Mouse (Mus musculus) fibroblast of lung, adult 2 months (primary cell): ENCODE data around the gene Ptprg.

Experiments used
- DNase-seq: peaks from one replicate; pipeline ENCODE4 v3.0.0-alpha.2; 2011; ENCODE audit warnings: low read depth

Ptprg gene

GRCm38 (mm10) chr14:11619606-11620005 lies 66.3 kb downstream of the Ptprg start:
- DNase-seq: no peak

GRCm38 (mm10) chr14:11620314-11620713 lies 67.0 kb downstream of the Ptprg start:
- no peak for DNase-seq

GRCm38 (mm10) chr14:11620962-11621568 lies 67.7 kb downstream of the Ptprg start:
- no peak for DNase-seq

DNA sequence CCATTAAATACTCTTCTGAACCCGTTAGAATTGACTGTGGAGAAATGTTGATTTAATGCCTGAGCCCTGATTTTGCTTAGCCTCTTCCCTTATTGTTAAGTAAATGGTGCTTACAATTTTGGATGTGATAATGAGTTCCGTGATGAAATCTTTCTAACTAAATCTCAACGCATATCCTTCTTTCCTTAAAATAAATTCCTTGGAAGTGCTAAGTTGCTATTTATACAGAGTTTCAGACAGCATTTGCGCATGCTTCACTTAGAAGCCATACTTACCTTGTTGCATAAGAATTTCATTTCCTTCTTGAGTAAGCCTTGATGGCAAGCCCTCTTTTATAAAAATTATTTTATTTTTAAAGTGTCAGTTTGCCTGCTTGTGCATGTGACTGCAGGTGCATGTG lies 70.2 kb downstream of the Ptprg start:
- no peak for DNase-seq

- DNase-seq: no peak
These were observed 77.4 kb downstream of the Ptprg start for GRCm38 (mm10) chr14:11630736-11631135.

DNA sequence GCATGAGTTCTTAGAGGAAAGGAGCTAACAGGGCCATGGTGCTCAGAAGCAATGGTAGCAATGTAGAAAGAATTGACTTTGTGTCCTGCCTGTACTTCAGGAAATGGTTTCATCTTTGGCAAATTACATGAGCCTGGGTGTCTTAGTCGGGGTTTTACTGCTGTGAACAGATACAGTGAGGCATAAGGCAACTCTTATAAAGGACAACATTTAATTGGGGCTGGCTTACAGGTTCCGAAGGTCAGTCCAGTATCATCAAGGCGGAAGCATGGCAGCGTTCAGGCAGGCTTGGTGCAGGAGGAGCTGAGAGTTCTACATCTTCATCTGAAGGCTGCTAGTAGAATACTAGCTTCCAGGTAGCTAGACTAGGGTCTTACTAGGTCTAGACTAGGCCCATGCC lies 78.2 kb downstream of the Ptprg start:
- DNase-seq: no peak

DNA sequence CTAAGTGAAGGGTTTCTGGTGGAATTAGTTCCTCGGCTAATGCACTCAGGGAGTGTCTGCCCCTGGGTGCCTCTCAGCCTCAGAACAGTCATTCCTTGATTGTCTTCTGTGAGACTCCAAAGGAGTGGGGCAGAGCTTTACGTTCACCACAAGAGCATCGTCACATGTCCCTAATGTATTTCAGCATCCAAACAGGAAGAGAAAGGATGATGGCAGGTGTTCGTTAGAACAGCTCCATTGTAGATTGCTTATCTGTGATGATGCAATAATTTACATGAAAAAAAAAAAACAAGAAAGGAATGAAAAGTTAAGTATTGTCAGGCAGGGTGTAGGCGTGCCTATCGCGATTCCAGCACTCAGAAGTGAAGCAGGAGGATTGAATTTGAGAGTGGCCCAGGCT lies 84.3 kb downstream of the Ptprg start:
- no peak for DNase-seq

- no peak for DNase-seq
These were observed 86.0 kb downstream of the Ptprg start for GRCm38 (mm10) chr14:11639366-11639765.

GRCm38 (mm10) chr14:11640372-11640771 lies 87.0 kb downstream of the Ptprg start:
- no peak for DNase-seq

GRCm38 (mm10) chr14:11640996-11641395 lies 87.7 kb downstream of the Ptprg start:
- peak; percentile 4 for DNase-seq

DNA sequence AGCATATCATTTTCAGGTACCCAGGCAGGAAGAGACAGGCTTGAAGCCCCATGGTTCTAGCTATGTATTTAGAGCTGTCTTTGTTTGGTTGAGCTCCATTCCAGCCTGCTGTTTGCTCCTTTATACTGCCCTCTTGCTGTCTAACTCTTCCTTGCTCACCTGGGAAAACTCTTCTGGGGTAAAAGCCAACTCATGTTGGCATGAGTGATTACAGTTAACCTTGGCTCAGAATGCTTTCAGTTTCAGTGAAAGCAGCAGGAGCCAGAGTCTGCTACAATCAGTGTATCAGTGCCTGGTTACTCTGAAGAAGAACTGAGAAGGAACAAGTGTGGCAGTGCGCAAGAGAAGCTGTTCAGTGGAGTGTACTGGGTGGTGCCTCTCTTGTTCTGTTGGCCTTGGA lies 89.6 kb downstream of the Ptprg start:
- peak; percentile 22 for DNase-seq

GRCm38 (mm10) chr14:11657374-11657773 lies 104.0 kb downstream of the Ptprg start:
- DNase-seq: peak; percentile 18

DNA sequence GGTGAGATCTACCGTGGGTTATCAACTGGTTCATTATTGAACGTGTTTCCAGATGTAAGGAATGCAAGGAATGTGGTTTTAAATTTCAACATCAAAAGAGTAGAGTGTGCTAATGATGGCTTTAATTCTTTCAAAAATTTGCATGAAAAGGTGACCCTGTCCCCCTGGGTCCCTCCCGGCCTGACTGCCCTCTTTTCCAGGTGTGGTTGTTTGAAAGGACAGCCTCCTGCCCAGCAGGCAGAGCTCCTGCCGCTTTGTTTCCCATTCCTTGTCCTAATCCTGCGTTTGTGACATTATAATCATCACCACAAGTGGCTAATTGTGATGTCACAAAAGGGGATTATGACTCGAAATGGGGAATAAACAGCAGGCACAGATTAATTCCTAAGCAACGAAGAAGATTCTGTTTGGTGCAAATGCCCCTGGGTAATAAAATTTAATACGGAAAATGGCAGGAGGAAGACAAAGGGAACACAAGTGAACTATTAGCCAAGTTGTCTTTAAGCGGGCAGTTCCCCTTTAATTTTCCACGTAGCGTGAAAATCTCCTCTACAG lies 110.4 kb downstream of the Ptprg start:
- DNase-seq: no peak

- no peak for DNase-seq
These were observed 111.0 kb downstream of the Ptprg start for GRCm38 (mm10) chr14:11664302-11664701.

DNA sequence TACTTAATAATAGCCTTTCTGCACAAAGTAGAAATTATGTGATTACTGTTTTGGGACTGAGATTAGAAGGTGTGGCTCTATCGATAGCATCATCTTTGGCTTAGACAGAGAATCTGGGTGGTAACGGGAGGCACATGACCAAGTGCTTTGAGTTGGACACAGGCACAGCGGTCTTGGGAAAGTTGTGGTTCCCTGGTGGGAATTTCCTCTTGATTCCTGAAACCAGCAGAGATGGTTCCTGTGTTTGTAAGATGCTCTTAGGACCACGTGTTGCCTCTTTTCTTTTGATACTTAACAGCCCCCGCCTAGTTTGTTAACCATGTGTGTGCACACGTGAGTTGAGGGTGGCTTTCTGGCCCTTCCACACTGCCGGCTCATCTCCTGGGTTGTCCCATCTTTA lies 111.7 kb downstream of the Ptprg start:
- DNase-seq: no peak

- DNase-seq: no peak
These were observed 114.4 kb downstream of the Ptprg start for GRCm38 (mm10) chr14:11667762-11668161.

DNA sequence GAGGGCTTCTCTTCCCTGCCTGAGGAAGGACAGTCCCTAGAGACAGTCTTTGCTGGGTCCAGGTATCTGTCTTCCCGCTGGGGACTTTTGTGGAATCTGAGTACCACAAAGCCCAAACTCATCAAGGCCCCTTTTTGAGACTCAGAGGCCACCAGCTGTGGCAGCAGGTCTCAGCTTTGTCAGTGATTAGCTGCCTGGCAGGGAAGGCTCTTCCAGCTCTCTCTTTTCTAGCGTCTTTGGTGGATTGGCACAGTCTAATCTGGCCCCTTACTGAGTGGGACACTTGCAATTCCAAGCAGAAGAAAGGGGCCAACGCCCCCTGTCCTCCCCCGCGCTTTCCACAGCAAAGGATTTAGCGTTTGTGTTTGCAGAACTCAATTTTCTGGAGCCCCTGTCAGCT lies 117.5 kb downstream of the Ptprg start:
- no peak for DNase-seq

DNA sequence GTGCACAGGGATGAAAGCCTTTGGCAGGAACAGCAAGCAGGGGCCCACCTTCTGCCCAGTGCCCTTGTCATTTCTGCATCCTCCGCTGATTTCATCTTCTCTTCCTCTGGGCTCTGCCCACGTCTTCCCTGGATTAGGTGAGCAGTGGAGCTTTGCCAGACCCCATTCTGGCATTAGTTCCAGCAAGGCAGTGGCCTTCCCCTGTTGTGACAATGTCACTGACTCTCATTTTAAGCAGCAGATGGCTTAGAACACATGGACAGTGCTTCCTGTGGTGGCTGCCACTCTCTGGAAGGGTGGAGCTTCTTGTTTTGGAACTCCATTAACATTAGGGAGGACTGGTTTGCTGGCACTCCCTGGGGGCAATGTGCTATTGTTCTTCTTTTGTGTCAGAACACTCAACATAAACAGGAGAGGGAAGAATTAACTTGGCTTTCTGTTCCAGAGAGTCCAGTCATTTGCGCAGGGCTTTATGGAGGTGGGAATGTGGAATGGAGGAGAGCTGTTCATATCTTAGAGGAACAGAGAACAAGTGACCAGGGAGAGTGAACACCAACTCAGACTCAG lies 119.7 kb downstream of the Ptprg start:
- DNase-seq: no peak

DNA sequence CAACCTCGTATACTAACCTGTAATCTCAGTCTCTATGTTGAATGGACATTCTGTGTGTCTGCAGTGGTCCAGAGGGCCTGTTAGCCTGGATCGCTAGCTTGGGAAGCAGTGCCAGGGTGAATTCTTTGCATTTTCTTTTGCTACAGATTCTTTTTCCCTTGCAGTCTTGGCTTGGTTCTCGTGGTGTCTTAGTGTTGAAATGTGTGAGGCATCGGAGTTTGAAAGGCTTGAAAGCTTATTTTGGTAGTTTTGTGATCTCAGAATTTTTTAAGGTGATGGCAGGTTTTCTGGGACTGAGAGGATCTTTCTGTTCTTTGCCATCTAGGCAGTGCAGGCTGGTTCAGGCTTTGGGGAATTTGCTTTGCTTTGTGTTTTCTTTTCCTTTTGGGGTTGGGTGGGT lies 124.9 kb downstream of the Ptprg start:
- DNase-seq: no peak

GRCm38 (mm10) chr14:11679741-11680140 lies 126.4 kb downstream of the Ptprg start:
- DNase-seq: no peak

GRCm38 (mm10) chr14:11680621-11681020 lies 127.3 kb downstream of the Ptprg start:
- no peak for DNase-seq

GRCm38 (mm10) chr14:11682441-11682840 lies 129.1 kb downstream of the Ptprg start:
- DNase-seq: no peak

DNA sequence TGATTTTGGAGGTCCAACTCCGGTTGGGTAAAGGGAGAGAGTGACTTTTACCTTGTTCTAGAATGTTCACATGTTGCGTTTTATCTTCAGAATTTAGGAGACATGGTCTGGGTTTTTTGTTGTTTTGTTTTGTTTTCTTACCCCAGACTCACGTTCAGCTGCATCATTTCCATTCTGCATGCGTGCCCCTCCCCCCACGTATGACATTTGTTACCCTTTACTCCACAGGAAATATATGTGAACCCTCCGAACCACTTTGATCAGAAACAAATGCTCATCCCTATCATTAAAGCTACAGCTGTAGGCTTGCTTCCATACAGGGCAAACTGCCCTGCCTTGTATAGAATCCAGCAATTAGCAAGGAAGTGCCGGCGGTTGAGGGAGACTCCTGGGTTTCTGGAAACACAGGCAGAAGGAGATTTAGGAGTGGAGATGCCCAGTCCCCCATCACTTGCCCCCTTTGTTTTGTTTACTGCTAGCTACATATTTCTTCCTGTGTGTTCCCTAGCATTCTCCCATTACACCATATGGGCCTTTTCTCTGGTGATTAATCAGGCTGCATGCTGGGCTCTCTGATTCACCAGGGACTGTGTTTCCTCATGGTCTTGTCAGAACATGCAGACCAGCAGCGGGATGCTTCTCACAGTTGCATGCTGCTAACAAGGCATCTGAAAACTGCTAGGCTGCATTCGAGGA lies 130.2 kb downstream of the Ptprg start:
- no peak for DNase-seq
